Mouse (Mus musculus) hindbrain, embryonic 10.5 days (tissue): Measurements from ENCODE around the gene Fgfr3. TPM values are rescaled to one million over a fixed set of nuclear protein-coding genes. Genes with fewer than 3 reads are reported as not detected.
A peak's percentile ranks its signal among the peaks of the same experiment; 100 is the strongest.

ENCODE experiments used
- DNase-seq: peaks from one replicate; pipeline ENCODE4 v3.0.0-alpha.2; 2017; ENCODE audit warnings: low spot score
- H3K27ac ChIP-seq: fragments of 300-500 bp; sonication (generic); 2 replicates; pipeline ENCODE4 v1.5.1; 2016; ENCODE audit warnings: mild to moderate bottlenecking, moderate library complexity
- H3K27me3 ChIP-seq: fragments of 300-500 bp; sonication (generic); 2 replicates; pipeline ENCODE4 v1.6.1; 2016; ENCODE audit warnings: mild to moderate bottlenecking; ENCODE audit not compliant: poor library complexity, insufficient read depth, severe bottlenecking
- H3K36me3 ChIP-seq: fragments of 300-500 bp; sonication (generic); 2 replicates; pipeline ENCODE4 v1.6.1; 2016; ENCODE audit warnings: mild to moderate bottlenecking, moderate library complexity
- H3K4me1 ChIP-seq: fragments of 300-500 bp; sonication (generic); replicated peaks from 2 replicates; pipeline ENCODE4 v1.6.1; 2016; ENCODE audit warnings: mild to moderate bottlenecking
- H3K4me3 ChIP-seq: fragments of 300-500 bp; sonication (generic); 2 replicates; pipeline ENCODE4 v1.5.1; 2016; ENCODE audit warnings: mild to moderate bottlenecking, moderate library complexity
- H3K9me3 ChIP-seq: fragments of 300-500 bp; sonication (generic); 2 replicates; pipeline ENCODE4 v1.6.1; 2016; ENCODE audit warnings: mild to moderate bottlenecking, moderate library complexity
- WGBS: fragments of 180-500 bp; shearing (Covaris S2); methylation state at CpG from one replicate; pipeline ENCODE4 v1.1.7; 2016; 5-methylcytosine and 5-hydroxymethylcytosine counted together
- polyA plus RNA-seq: library from polyadenylated mRNA; unstranded; fragments of >200 nt; fragmentation: Nextera tagmentation; extraction: Ambion mirVana; gene quantifications from 2 replicates; pipeline ENCODE4 v1.2.1, GENCODE M21; 2016

Fgfr3 gene
- polyA plus RNA-seq, 1 experiment from 2014 or later, result 84.6 TPM

- H3K27ac ChIP-seq, result peak overlapping the region; percentile 86
- H3K4me1 ChIP-seq, result peaks cover 65% of the 10 kb centered on the region
- H3K9me3 ChIP-seq, result no peaks in the 10 kb centered on the region
- peak overlapping the region; percentile 35 for H3K4me3 ChIP-seq
- peaks cover 99% of the 10 kb centered on the region for H3K27me3 ChIP-seq
- WGBS, result 23% methylated on average over 20 of the region's 20 CpGs
- peak; percentile 78 for DNase-seq
- no peaks in the 10 kb centered on the region for H3K36me3 ChIP-seq
These were observed 32.1 kb upstream of the Fgfr3 start for GRCm38 (mm10) chr5:33689221-33689844.

- no peaks in the 10 kb centered on the region for H3K36me3 ChIP-seq
- DNase-seq, result no peak
- H3K27me3 ChIP-seq, result peaks cover 99% of the 10 kb centered on the region
- H3K27ac ChIP-seq, result peak overlapping the region; percentile 86
- H3K9me3 ChIP-seq, result no peaks in the 10 kb centered on the region
- 75% methylated on average over 11 of the region's 11 CpGs for WGBS
- peak overlapping the region; percentile 35 for H3K4me3 ChIP-seq
- H3K4me1 ChIP-seq, result peaks cover 65% of the 10 kb centered on the region
These were observed 31.4 kb upstream of the Fgfr3 start for GRCm38 (mm10) chr5:33689852-33690645.

GRCm38 (mm10) chr5:33692393-33692792, 29.1 kb upstream of the Fgfr3 start:
- H3K27ac ChIP-seq, result peak overlapping the region; percentile 89
- no peaks in the 10 kb centered on the region for H3K9me3 ChIP-seq
- peak; percentile 55 for DNase-seq
- H3K4me1 ChIP-seq, result peaks cover 88% of the 10 kb centered on the region
- no peaks in the 10 kb centered on the region for H3K36me3 ChIP-seq
- H3K27me3 ChIP-seq, result peaks cover 97% of the 10 kb centered on the region
- peak overlapping the region; percentile 35 for H3K4me3 ChIP-seq
- WGBS, result 3% methylated on average over 24 of the region's 24 CpGs

GRCm38 (mm10) chr5:33694461-33694847, 27.0 kb upstream of the Fgfr3 start:
- H3K27me3 ChIP-seq, result peaks cover 97% of the 10 kb centered on the region
- 32% methylated on average over 9 of the region's 9 CpGs for WGBS
- H3K4me3 ChIP-seq, result peak overlapping the region; percentile 54
- peak overlapping the region; percentile 95 for H3K27ac ChIP-seq
- peaks cover 92% of the 10 kb centered on the region for H3K4me1 ChIP-seq
- no peaks in the 10 kb centered on the region for H3K36me3 ChIP-seq
- DNase-seq, result no peak
- H3K9me3 ChIP-seq, result no peaks in the 10 kb centered on the region

GRCm38 (mm10) chr5:33694848-33695717, 26.4 kb upstream of the Fgfr3 start:
- Histone ChIP-seq H3K4me3 (peak overlapping the region; percentile 54), H3K4me1 (peaks cover 92% of the 10 kb centered on the region), H3K27me3 (peaks cover 97% of the 10 kb centered on the region), H3K36me3 (no peaks in the 10 kb centered on the region), H3K9me3 (no peaks in the 10 kb centered on the region), H3K27ac (peak overlapping the region; percentile 95)
- WGBS, result 2% methylated on average over 71 of the region's 71 CpGs
- DNase-seq, result peak; percentile 86

GRCm38 (mm10) chr5:33695718-33696121, 25.8 kb upstream of the Fgfr3 start:
- WGBS, result 2% methylated on average over 24 of the region's 24 CpGs
- H3K4me1 ChIP-seq, result peaks cover 92% of the 10 kb centered on the region

GRCm38 (mm10) chr5:33696430-33696829, 25.0 kb upstream of the Fgfr3 start:
- peak overlapping the region; percentile 54; the same call in 1 of the 2 replicates for H3K4me3 ChIP-seq
- no peaks in the 10 kb centered on the region for H3K9me3 ChIP-seq
- peaks cover 95% of the 10 kb centered on the region for H3K4me1 ChIP-seq
- H3K36me3 ChIP-seq, result no peaks in the 10 kb centered on the region
- H3K27ac ChIP-seq, result peak overlapping the region; percentile 95
- WGBS, result 50% methylated on average over 5 of the region's 5 CpGs
- peaks cover 97% of the 10 kb centered on the region for H3K27me3 ChIP-seq
- no peak for DNase-seq

More at GRCm38 (mm10) chr5:33695718-33696121, 25.8 kb upstream of the Fgfr3 start:
- peak overlapping the region; percentile 95 for H3K27ac ChIP-seq
- peaks cover 97% of the 10 kb centered on the region for H3K27me3 ChIP-seq
- H3K4me3 ChIP-seq, result peak overlapping the region; percentile 54
- no peaks in the 10 kb centered on the region for H3K9me3 ChIP-seq
- no peaks in the 10 kb centered on the region for H3K36me3 ChIP-seq
- no peak for DNase-seq

- H3K27me3 ChIP-seq, result peaks cover 97% of the 10 kb centered on the region
- DNase-seq, result no peak
- H3K4me3 ChIP-seq, result 0 out of 2 replicates have a peak overlapping the region, but pooled peaks have one; percentile 11
- WGBS, result 18% methylated on average over 1 of the region's 1 CpGs
- no peaks in the 10 kb centered on the region for H3K36me3 ChIP-seq
- peaks cover 97% of the 10 kb centered on the region for H3K4me1 ChIP-seq
- no peaks in the 10 kb centered on the region for H3K9me3 ChIP-seq
- peak overlapping the region; percentile 95 for H3K27ac ChIP-seq
These were observed 23.9 kb upstream of the Fgfr3 start for GRCm38 (mm10) chr5:33697534-33697933.

GRCm38 (mm10) chr5:33697947-33698512, 23.4 kb upstream of the Fgfr3 start:
- Histone ChIP-seq H3K4me1 (peaks cover 97% of the 10 kb centered on the region), H3K27me3 (peaks cover 97% of the 10 kb centered on the region)

GRCm38 (mm10) chr5:33698669-33699068, 22.8 kb upstream of the Fgfr3 start:
- DNase-seq, result no peak
- Histone ChIP-seq H3K9me3 (no peaks in the 10 kb centered on the region), H3K27me3 (peaks cover 94% of the 10 kb centered on the region), H3K27ac (peak overlapping the region; percentile 95), H3K4me3 (0 out of 2 replicates have a peak overlapping the region, but pooled peaks have one; percentile 11), H3K36me3 (no peaks in the 10 kb centered on the region), H3K4me1 (peaks cover 99% of the 10 kb centered on the region)
- 83% methylated on average over 5 of the region's 5 CpGs for WGBS

More at GRCm38 (mm10) chr5:33697947-33698512, 23.4 kb upstream of the Fgfr3 start:
- no peaks in the 10 kb centered on the region for H3K36me3 ChIP-seq
- H3K27ac ChIP-seq, result peak overlapping the region; percentile 95
- WGBS, result 18% methylated on average over 13 of the region's 13 CpGs
- H3K9me3 ChIP-seq, result no peaks in the 10 kb centered on the region
- H3K4me3 ChIP-seq, result 0 out of 2 replicates have a peak overlapping the region, but pooled peaks have one; percentile 11
- DNase-seq, result no peak

GRCm38 (mm10) chr5:33700010-33700409, 21.5 kb upstream of the Fgfr3 start:
- H3K4me3 ChIP-seq, result 0 out of 2 replicates have a peak overlapping the region, but pooled peaks have one; percentile 2

GRCm38 (mm10) chr5:33701832-33702231, 19.6 kb upstream of the Fgfr3 start:
- Histone ChIP-seq H3K27ac (peak overlapping the region; percentile 95), H3K4me3 (no peak overlapping the region), H3K9me3 (no peaks in the 10 kb centered on the region), H3K36me3 (no peaks in the 10 kb centered on the region), H3K27me3 (peaks cover 86% of the 10 kb centered on the region), H3K4me1 (peaks cover 99% of the 10 kb centered on the region)
- WGBS, result 89% methylated on average over 11 of the region's 11 CpGs
- no peak for DNase-seq

More at GRCm38 (mm10) chr5:33700010-33700409, 21.5 kb upstream of the Fgfr3 start:
- H3K4me1 ChIP-seq, result peaks cover 99% of the 10 kb centered on the region
- DNase-seq, result no peak
- 48% methylated on average over 13 of the region's 13 CpGs for WGBS
- H3K27me3 ChIP-seq, result peaks cover 91% of the 10 kb centered on the region
- no peaks in the 10 kb centered on the region for H3K36me3 ChIP-seq
- no peaks in the 10 kb centered on the region for H3K9me3 ChIP-seq
- H3K27ac ChIP-seq, result peak overlapping the region; percentile 95
